Mouse (Mus musculus) T-cell, adult 66 days (primary cell): Measurements from ENCODE around the gene Cldn4. TPM values are rescaled to one million over a fixed set of nuclear protein-coding genes. Genes with fewer than 3 reads are reported as not detected.

Source experiments
- total RNA-seq, 2 experiments: library from RNA; stranded (reverse); gene quantifications; 3 replicates in 1 of 2; 4 replicates in 1 of 2; pipeline ENCODE4 v1.2.4; 2023

The Cldn4 gene
- not detected for total RNA-seq

GRCm38 (mm10) chr5:134946857-134947255, at the start of gene Cldn4:
Gene Cldn4, minus strand, starts transcription at chr5:134946934.

GRCm38 (mm10) chr5:134985633-134986297, 39.0 kb upstream of the Cldn4 start, which contains the start of gene Cldn3:
Gene Cldn3, plus strand, starts transcription at chr5:134986214.

GRCm38 (mm10) chr5:134932179-134932902, 14.4 kb downstream of the Cldn4 start, which contains the start of gene Mettl27:
Gene Mettl27, plus strand, starts transcription at chr5:134932368.

GRCm38 (mm10) chr5:134915311-134915710, 31.4 kb downstream of the Cldn4 start, which contains the start of gene Cldn13:
Gene Cldn13, minus strand, starts transcription at chr5:134915526.

GRCm38 (mm10) chr5:134906633-134907032, 40.1 kb downstream of the Cldn4 start, which contains the start of gene Tmem270:
Gene Tmem270, minus strand, starts transcription at chr5:134906733.

Other genes starting within 250 kb of the Cldn4 start
- gene Eln, start 199.6 kb downstream of the Cldn4 start, total RNA-seq: not detected
- not detected for gene Tmem270, start 40.2 kb downstream of the Cldn4 start, total RNA-seq
- not detected for gene Cldn13, start 31.4 kb downstream of the Cldn4 start, total RNA-seq
- 10 to 100 TPM; 11.7 to 15.9 TPM for gene Mettl27, start 14.6 kb downstream of the Cldn4 start, total RNA-seq
- not detected for gene Cldn3, start 39.3 kb upstream of the Cldn4 start, total RNA-seq
- gene Abhd11, start 62.2 kb upstream of the Cldn4 start, total RNA-seq: 10 to 100 TPM; 43.8 to 44.2 TPM
- gene Stx1a, start 76.5 kb upstream of the Cldn4 start, total RNA-seq: 10 to 100 TPM; 51.3 to 55.9 TPM
- gene Dnajc30, start 117.3 kb upstream of the Cldn4 start, total RNA-seq: 10 to 100 TPM; 17.7 to 19.5 TPM
- 10 to 100 TPM; 67.9 to 86.3 TPM for gene Bud23, start 118.0 kb upstream of the Cldn4 start, total RNA-seq
- gene Vps37d, start 131.3 kb upstream of the Cldn4 start, total RNA-seq: not detected
- under 1 TPM in 1 of 2 experiments, not detected in 1; 0.35 TPM for gene Mlxipl, start 143.0 kb upstream of the Cldn4 start, total RNA-seq
- 10 to 100 TPM; 16.9 to 20.9 TPM for gene Tbl2, start 202.7 kb upstream of the Cldn4 start, total RNA-seq
- 10 to 100 TPM; 60.6 to 66.6 TPM for gene Bcl7b, start 221.3 kb upstream of the Cldn4 start, total RNA-seq
- 100 to 1,000 TPM; 110 to 113 TPM for gene Baz1b, start 240.3 kb upstream of the Cldn4 start, total RNA-seq